Mouse (Mus musculus): ENCODE measurements around the gene C5ar1.

The C5ar1 gene

DNA sequence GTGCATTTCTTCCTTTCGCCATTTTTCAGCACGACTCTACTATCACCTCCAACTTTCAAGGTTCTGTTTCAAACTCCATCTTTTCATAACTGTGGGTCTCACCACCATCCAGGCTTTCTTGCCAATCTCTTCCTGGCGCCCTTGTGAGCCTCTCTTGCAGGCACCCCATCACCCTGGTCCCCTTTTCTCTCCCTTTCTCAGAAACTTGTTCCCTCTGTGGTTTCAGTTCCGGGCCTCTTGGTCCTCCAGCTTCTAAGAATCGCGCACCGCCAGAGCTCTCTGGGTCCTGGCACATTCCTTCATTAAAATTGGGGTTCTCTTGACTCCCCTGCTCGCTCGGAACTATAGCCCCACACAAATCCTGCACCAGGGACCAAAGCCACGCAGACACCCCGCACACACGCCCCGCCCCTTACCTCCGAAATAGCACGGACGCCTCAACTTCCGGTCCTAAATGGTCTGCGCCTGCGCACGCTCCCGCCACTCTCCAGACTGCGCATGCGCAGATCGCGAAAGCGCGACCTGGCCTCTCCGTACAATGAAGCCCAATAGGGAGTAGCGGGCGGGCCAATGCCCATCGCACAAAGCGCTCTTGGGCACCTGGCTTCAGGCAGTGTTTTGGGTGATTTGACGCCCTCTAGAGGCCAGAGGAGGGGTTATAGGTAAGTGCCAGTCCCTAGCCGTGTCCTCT lies 37.6 kb downstream of the C5ar1 start, which contains the start of gene Dhx34:
Gene Dhx34 (minus strand): TSS at position 456 of the 691 bp plus-strand sequence.
- DNase-seq (ENCODE audit: low read depth, low spot score), result peak; percentile 98

DNA sequence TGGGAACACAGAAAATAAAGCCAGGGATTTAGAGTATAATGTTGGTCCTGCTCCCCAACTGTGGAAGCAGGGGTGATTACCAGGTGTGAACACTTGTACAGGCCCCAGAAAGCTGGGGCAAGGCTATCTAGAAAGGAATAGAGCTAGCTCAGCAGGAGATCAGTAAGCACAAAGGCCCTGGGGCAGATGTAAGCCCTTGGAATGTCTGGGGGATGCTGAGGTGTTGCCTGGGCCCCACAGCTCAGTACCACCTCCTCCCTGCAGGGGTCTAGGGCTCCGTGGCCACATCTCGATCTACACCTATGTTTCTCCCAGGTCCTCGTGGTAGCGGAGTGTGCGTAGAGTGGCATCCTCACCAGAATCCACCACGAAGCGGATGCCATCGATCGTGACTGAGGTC lies 45.4 kb downstream of the C5ar1 start:
- DNase-seq (ENCODE audit: low read depth, low spot score), result no peak

DNA sequence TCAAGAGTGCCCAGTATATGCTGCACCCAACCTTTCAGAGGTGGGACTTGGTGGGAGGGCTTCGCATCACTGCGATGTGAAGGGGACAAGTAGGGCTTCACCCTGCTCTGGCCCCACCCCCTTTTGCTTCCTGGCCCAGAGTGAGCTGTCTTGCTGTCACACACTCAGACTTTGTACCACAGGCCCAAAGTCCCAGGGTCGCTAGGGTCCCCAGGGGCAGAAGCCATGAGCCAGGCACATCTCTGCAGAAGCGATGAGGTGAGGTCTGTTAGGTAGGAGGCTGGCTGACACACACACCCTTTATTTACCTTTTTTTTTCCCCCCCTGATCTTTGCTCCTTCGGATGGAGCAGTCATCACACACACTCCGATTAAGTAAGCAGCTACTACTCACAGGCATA lies 46.1 kb downstream of the C5ar1 start:
- DNase-seq (ENCODE audit: low read depth, low spot score), result no peak

DNA sequence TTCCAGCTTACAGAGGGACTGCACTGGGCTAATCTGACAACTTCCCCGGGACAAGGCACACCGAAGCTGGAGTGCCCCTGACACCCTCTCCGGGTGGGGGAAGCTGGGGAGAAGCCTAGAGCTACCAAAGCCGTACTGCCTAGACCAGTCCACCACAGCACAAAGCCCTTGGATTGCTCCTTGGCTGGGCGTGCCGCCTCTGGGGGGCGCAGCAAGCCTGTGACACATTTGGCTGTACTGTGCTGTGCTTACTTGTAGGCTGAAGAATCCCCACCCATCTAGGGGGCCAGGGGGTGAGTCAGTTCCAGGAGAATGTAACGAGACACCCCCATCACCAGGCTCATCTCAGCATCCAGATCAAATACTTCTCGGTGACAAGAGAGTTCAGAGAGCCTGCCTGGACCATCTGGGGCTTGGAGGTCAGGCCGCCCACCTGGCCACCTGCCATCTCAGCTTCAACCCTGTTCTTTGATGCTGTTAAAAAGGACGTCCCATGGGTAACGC lies 48.4 kb downstream of the C5ar1 start:
- DNase-seq (ENCODE audit: low read depth, low spot score), result no peak

DNA sequence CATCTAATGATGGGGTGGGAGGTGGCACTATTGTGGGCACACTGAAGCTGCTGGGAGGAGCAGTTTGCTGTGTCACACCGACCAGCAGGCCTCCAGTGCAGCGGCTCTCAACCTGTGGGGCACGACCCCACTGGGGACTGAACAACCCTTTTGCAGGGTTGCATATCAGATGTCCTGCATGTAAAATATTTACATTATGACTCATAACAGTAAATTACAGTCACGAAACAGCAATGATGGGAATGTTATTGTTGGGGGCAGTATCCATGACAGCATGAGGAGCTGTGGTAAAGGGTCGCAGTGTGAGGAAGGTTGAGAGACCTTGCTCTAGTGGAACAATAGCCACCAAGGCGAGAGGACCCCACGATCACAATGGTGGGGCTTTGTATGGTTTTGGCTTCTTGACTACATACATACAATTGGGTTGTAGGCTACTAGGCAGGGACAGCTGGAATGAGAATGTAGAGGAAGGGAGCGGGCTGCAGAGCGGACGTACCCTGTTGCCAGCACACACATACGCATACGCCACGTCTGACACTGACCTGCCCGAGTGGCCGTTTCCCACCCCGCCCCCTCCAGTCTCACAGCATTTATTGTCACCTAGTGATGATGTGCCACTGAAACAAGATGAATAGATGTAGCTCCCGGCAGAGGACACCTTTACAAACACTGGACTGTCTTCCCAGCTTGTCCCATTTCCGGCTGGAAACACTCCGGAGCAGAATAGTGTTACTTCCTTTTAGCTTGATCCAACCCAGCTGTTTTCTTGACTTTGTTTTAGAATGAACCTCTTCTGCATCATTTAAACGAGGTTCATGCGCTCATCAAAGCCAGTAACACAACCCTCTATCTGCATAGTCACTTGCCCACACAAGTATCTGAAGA lies 50.3 kb downstream of the C5ar1 start:
- no peak for DNase-seq (ENCODE audit: low read depth, low spot score)

DNA sequence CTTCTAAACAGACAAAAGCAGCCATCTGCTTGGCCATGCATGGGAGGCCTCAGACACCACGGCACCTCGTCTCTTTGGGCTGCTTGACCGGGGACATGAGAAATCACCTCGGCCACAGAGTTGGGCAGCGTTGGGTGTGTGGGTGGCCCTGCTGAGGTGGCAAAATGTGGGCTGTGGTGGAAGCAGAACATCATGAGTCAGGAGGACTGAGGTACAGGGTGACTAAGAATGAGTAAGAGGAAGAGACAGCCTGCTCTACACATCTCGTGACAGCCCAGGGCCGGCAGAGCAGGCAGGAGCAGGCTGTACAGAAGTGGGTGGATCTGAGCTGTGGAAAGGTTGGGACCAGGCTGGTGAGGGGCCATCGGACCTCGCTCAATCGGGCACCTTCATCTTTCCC lies 51.8 kb downstream of the C5ar1 start:
- DNase-seq (ENCODE audit: low read depth, low spot score), result peak; percentile 30

DNA sequence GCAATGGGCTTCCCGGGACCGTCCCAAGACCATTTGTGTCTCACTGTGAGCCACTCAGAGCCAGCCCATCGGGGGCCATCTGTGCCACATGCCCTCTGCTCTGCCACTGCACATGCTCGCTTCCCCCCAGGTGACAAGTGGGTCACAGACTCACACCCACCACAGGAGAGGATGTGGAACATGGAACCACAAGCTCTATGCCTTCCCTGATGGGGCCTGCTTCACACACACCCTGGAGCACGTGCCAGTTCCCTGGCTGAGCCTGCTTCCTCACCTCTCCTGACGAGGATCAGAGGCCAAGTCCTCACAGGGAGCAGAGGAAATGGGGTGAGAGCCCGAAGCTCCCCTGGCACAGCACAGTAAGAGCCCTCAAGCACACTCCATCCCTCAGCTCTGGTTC lies 52.3 kb downstream of the C5ar1 start:
- no peak for DNase-seq (ENCODE audit: low read depth, low spot score)

DNA sequence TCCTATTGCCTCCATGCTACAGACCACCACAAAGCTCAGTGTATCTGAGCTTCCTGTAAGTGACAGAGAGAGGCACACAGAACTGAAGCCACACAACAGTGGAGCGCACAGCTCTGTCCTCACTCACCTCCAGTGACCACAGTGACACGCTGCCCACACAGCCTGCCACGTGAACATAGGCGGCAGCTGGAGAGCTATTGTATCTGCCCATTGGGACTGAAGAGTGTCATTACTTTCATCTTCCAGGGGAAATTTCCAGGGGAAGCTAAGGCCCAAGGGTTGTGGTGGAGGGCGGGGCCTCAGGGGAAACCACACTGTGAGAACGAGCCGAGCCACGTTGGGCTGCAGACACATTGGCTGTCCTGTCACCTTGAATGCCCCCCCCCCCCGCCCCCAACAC lies 54.5 kb downstream of the C5ar1 start:
- DNase-seq (ENCODE audit: low read depth, low spot score), result no peak

DNA sequence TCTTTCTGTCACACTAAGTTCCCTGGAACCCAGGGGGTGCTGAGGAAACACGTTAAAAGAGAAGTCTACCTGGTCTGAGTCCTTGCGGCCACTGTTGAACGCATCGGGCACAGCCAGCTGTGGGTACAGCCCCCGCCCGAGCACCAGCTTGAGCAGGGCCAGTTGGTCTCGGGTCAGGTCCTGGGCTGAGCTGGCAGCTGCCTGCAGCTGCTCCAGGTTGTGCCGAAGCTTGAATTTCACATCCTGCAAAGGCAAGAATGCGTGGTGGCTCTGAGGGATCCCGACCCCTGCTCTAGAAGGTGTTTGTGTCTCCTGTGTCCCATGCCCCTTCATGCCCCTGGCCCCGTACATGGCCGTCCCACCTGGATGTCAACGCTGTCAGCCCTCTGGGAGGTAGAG lies 55.8 kb downstream of the C5ar1 start:
- DNase-seq (ENCODE audit: low read depth, low spot score), result no peak

DNA sequence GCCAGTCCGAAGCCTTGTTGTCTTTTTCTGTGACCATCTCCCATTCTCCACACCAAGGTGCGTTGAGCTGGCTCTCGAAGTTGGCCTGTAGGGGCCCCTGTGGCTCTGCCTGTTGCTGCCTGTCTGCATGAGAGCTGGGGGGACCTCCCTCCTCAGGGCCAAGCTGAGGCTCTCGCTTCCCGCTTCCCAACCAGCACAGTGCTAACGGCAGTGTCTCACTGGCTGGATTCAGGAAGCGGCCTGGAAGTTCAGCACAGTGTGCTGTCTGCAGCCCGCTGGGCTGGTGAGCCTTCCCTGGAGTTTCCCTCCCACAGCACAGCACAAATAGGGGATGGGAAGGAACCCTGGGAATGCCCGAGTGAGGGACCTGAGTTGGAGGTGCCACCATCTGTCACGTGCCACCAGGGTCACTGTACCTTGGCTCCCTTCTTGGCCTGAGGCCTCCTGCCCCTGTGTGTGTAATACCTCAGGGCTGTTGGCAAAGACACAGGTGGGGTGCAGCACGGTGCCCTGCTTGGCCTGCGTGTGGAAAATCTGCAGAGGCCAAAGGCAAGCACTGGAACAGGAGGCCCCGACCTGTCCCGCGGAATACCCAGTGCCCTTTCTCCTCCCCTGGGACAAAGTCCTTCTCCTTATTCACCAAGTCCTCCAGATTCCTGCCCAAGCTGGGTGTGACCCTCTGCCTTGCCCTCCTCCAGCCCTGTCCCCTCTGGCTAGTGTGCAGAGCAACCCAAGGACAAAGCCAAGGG lies 56.4 kb downstream of the C5ar1 start:
- no peak for DNase-seq (ENCODE audit: low read depth, low spot score)

DNA sequence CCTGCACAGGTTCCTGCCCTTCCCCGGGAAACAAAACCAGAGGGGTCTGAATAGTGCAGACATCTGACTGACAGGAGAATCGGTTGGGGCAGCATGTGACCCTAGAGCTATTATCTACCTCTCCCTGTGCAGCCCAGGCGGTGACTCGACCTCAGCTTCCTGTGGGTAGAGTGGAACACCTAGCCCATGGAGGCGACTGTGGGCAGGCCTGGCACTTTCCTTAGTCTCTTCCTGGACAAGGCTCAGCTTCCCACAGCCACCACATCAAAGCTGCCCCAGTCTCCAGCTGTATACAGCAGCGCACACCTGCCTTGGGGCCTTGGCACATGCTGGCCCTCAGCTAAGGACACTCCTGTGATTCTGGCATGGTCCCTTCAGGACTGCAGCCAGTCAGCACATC lies 58.2 kb downstream of the C5ar1 start:
- DNase-seq (ENCODE audit: low read depth, low spot score), result no peak

DNA sequence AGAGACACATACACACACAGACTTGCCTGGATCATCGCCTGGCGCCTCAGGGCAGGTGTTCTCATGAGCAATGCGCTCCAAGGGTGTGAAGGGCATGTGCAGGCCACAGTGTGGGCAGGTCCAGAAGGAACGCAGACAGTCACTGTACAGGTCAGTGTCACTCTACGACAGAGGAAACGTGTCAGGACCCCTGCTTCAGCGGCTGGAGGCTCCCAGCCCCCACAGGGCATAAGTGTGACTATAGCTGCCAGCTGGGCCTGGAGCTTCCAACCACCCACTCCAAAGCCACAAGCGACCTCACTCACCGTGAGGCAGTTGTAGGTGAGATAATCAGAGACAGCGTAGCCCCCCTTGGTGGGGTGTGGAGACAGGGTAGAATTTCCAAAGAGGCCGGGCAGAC lies 60.8 kb downstream of the C5ar1 start:
- no peak for DNase-seq (ENCODE audit: low read depth, low spot score)

DNA sequence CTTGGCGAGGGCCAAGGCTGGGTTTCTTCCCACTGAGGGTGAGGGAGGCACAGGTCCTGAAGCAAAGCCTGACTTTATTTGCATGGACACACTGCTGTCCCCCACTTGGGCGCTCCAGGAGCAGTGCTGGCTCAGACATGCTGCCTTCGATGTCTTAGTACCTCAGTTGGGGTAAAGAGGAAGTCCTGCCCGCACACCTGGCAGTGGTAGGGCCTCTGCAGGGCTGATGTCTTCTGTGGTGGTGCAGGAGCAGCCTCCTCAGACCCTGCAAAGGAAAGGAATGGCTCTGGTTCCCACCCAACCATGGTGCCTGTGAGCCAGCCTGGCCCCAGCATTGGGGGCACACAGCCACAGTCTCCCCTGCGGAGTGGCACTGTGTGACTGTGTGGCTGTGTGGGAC lies 62.2 kb downstream of the C5ar1 start:
- DNase-seq (ENCODE audit: low read depth, low spot score), result no peak

Measured in skeletal muscle tissue, adult 2 months (tissue).